Mouse (Mus musculus) hematopoietic stem cell, adult 5-6 weeks (primary cell): ENCODE data around the gene Fcna. TPM values are rescaled to one million over a fixed set of nuclear protein-coding genes. Genes with fewer than 3 reads are reported as not detected.

Experiments used
- ATAC-seq, 2 experiments: fragments of 125-278 bp in 1 of 2; replicated peaks in 1 of 2; 2 replicates each; pipeline ENCODE4 v1.8.0; 2016 to 2017; ENCODE audit warnings: inconsistent platforms in 2 of 2, mild to moderate bottlenecking in 2 of 2, moderate number of reproducible peaks in 2 of 2, low read depth in 1 of 2, moderate TSS enrichment in 1 of 2; ENCODE audit not compliant: low FRiP score in 2 of 2, poor library complexity in 2 of 2, severe bottlenecking in 2 of 2, insufficient read depth in 1 of 2, low TSS enrichment in 1 of 2
- total RNA-seq: library from RNA; stranded (forward); fragments of 172-1452, 232-1000 nt; gene quantifications from 2 replicates; pipeline ENCODE4 v1.2.3, GENCODE M21; 2017

Gene Fcna
- total RNA-seq, 1 experiment from 2014 or later, result not detected

DNA sequence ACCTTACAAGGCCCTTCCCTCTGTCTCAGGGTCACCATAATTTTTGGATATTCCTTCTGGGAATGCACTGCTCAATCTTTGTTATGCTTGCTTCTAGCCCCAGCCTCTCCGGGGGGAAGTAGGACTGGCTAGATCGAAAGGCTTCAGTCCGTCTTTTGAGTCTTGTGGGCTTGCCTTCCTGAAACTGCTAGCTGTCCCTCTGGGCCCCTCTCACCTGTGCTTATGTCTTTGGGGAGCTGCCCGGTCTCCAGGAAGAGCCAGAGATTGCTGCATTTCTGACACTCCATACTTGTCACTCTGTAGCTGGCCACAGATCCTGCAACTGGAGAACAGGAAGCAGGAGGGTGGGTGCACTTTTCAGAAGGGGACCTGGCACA is 7.0 kb downstream of the Fcna start:
- ATAC-seq, result no peak

DNA sequence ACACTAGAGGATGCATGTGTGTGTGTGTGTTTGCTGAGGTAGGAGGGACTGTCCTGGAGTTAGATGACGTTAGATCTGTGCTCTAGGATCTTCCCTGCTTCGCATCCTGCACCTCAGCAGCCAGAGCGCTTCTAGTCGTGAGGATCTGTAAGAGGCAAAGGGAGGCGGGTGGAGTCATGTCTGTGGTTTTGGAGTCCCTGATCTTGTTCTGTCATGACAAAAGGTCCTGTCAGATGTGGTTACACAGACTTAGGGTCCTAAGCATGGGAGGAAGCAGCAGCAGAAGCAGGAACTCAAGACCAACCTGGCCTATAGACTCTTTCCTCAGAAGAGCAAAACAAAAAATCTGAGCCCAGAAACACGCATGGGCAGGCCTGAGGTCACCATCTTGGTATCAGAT is 7.4 kb downstream of the Fcna start:
- 0 out of 4 replicates have a peak, but pooled peaks of 1 of the 2 experiments have one; percentile 4 for ATAC-seq

GRCm38 (mm10) chr2:25617578-25617977 is 10.3 kb downstream of the Fcna start, which contains the start of gene Ccdc183:
Gene Ccdc183 (minus strand): TSS chr2:25617678.
- ATAC-seq, result no peak

DNA sequence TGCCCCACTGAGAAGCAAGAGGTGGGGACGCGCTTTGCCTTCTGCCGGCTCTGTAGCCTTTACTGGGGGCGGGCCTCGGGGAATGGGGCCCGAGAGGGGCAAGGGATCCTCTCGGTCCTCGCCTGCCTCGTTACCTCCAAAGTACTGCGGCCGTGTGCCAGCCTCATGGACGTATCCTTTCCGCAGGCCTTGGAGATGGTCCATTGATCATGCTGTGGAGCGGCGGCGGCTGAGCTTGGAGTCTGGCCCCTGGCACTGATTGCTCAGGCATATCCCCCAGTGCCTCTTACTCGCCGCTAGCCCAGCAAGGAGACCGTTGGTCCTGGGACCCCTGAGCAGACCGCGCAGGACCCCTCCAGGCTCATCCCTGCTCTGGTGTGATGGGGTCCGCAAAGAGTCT is 11.4 kb downstream of the Fcna start:
- ATAC-seq, result no peak

- peak; percentile 12 to 26; a peak in 2 of 4 replicates for ATAC-seq
These were observed 19.2 kb downstream of the Fcna start for GRCm38 (mm10) chr2:25608671-25609070.

DNA sequence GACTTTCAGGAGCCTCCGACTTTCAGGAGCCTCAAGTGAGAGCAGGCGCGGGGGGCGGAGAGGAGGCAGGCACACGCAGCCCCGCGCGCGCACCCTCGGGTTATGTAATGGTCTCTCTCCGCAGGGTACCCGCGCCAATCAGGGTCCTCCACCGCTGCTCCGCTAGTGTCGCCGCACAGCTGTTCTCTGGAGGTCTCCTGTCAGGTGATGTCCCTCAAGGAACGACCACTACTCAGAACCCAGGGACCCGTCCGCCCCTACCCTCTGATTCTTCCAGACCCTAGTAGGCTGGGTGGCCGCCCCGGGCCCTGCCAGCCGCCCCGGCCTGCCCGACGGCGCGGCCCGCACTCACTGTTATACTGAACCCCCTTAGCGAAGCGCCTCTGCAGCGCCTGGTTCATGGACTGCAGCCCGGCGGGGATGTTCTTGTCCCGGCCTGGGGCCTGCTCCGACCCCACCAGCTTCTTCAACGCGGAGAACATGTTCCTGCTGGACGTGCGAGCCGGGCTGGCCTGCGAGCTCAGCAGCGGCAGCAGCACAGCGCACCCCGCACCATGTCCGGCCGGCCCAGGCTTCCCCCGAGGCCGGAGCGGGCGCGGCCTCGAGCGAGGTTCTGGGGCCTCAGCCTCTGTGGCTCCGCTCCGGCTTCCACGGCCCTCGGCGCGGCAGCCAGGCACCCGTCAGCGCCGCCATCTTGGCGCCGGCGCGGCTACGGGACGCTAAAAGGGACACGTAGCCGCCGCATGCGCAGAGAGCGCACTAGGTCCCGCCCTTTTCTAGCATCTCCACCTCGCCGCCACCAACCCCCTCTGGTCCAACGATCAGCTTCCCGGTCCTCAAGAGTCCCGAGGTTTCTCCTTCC is 19.8 kb downstream of the Fcna start, which contains the start of gene Rabl6:
Gene Rabl6 (minus strand): TSS at position 761 of the 862 bp plus-strand sequence.
- ATAC-seq, result peak; percentile 82 to 88

GRCm38 (mm10) chr2:25602526-25602925 is 25.3 kb downstream of the Fcna start:
- no peak for ATAC-seq

- ATAC-seq, result no peak
These were observed 27.8 kb downstream of the Fcna start for GRCm38 (mm10) chr2:25600037-25600436.

GRCm38 (mm10) chr2:25598749-25599148 is 29.1 kb downstream of the Fcna start:
- ATAC-seq, result no peak

DNA sequence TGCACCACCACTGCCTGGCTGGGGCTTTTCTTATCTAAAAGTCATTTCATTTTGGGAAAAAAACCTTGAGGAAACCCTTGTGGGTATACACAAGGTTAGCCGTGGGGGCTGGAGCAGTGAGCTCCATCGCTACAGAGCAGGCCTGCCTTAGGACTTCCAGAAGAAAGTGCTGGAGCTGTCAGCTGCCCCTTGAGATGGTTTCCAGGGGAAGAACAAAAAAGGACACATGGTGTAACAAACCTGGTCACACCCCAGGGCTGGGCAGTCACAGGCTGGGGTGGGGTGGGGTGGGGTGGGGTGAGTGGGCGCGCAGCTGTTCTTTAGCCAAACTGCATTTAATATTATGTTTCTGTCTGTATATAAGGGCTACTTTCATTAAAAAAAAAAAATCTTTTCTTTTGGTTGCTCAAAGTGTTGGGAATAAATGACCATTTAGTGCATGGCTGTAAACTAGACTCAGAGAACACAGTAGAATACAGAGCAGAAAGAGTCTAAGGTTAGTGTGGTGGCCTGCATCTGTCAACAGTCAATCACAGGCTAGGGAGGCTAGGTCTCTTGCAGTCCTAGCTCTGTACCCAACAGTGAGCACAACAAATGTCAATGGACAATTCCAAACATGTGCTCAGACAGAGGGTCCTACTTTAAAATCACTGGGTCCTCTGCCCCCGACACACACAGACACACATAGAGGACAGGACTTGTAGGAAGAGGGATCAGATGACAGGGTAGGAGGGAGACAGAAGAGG is 30.9 kb downstream of the Fcna start:
- no peak for ATAC-seq

GRCm38 (mm10) chr2:25591863-25592262 is 36.0 kb downstream of the Fcna start:
- peak; percentile 27 to 56; a peak in 1 of 4 replicates for ATAC-seq

DNA sequence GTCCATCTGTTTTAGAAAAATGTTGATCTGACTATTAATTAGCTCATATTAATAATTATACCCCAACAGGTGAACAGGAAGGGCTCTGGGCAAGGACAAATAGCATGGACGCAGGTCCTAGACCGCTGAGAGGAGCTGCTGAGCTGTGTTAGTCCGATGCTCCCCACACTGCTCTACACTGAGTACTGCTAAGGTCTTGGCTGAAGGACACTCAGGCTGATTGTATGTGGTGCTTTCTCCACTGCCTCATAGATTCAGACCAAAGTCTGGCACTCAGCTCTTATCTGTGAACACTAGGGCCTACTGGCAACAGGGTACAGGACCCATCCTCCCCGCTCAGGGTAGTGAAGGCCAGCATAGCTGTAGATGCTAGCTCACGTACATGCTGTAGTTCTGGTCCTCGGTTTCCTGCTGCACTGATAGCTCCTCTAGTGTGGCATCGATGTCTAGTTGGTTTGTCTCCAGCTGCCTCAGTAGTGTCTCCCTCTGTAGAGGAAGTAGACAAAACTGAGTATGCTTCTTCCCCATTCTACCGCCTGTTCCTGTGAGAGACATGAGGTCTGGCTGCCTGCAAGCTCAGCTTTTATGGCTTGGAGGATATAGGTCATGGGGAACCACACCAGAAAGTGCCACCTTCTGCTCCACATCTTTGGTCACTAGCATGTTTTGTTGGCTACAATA is 39.5 kb downstream of the Fcna start:
- ATAC-seq, result no peak

GRCm38 (mm10) chr2:25587290-25587689 is 40.5 kb downstream of the Fcna start:
- ATAC-seq, result no peak

DNA sequence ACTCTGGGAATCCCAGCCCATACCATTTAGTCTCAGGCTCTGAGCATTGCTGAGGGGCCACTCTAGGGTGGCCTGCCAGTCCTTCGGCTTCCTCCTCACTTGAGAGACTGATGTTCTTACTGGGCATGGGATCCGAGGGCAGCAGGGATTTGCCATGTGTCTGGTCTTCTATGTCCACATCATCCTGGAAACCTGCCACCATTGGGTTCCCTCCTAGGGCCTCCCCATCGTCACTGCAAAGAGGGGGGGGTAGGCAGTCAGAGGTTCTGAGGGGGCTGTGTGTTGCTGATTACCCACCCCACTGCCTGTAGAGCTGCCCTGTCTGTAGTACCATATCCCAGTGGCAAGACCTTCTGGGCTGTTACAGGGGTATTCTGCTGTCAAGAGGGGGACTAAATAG is 42.2 kb downstream of the Fcna start:
- no peak for ATAC-seq

GRCm38 (mm10) chr2:25584856-25585255 is 43.0 kb downstream of the Fcna start:
- no peak for ATAC-seq

DNA sequence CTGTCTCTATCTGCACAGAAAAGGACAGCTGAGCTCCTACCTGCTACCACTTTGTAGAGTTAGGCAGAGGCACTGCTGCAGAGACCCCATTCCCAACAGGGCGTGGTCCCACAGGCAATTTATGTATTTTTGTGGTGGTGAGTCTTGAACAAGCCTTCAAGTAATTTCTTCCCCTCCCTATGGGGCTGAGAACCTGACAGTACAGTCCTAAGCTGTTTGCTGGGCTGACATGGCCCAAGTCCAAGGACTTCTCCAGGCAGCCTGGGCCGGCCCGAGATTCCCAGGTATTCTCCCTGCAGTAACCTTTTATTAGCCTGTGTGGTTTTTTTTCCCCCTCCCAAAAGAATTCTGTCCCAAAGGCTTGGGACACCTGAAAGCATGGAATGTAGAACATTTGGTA is 43.7 kb downstream of the Fcna start:
- no peak for ATAC-seq

GRCm38 (mm10) chr2:25583571-25583970 is 44.3 kb downstream of the Fcna start:
- ATAC-seq, result no peak

DNA sequence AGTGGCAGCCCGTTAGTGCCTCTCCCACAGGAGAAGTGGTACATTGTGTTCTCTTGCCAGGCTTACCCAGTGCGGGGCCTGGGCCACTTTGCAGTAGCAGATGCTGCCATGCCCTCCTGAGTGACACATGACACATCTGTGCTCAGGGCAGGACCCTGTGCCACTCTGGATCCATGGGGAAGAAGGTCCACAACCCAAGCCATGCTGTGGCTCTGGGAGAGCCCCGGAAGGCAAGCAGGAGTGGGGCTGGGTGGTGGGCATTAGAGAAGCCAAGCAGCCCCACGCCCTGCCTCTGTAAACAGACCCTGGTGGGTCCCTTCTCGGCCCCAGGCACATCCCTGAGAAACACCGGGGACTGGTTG is 44.7 kb downstream of the Fcna start:
- no peak for ATAC-seq
